Mouse (Mus musculus) heart, postnatal 25 days (tissue): ENCODE data around the gene Slc25a28. TPM values are rescaled to one million over a fixed set of nuclear protein-coding genes. Genes with fewer than 3 reads are reported as not detected.
A peak's percentile ranks its signal among the peaks of the same experiment; 100 is the strongest.

Experiments used
- DNase-seq: peaks from one replicate; pipeline ENCODE4 v3.0.0; 2022; ENCODE audit warnings: low spot score
- intact Hi-C: fragments of 180-260 bp; cut with DNase I; formaldehyde crosslinking; loops from one replicate; pipeline ENCODE4 v1.15.1; 2025
- total RNA-seq, 2 experiments: library from RNA; stranded (reverse); gene quantifications; 2 replicates each; pipeline ENCODE4 v1.2.3; 2021

Slc25a28 gene
- total RNA-seq, 2 experiments from 2014 or later, result 19.3 to 21.6 TPM

GRCm38 (mm10) chr19:43647261-43647660 lies 27.4 kb downstream of the Slc25a28 start:
- intact Hi-C loops, result no loop called here
- DNase-seq, result no peak

DNA sequence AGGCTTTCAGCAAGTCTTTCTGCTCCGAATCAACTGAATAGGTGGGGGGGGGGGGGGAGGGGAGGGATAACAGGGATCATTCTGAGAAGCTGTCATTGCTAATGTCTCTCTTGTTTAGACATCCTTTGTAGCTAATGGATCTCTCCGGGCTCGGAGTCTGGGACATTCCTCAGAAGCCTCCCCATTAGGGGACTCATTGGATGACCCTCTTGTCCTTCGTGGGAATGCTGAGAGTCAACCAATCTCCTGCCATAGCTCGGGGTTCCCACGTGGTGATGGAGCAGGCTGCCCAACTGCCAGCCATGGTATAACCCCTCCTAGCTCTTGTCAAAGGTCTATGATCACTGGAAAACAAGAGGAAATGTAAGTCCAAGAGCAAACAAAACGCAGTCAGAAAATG lies 27.8 kb downstream of the Slc25a28 start:
- intact Hi-C loops, result no loop called here
- DNase-seq, result no peak

DNA sequence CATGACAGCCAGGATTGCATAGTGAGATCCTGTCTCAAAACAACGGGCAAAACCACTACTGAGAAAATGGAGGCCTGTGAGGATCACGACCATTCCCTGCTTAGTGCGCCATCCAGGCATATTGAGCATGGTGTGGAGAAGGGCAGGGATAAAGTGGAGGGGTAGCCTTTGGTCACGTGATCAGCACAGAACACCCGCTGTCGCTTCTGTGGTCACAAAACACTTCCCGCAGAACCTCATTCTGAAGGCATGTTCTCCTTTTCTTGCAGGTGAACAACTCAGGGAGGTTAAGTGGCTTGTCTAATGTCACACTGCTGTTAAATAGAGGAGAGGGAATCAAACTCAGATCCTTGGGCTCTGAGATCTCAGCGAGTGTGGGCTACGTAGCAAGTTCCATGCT lies 29.2 kb downstream of the Slc25a28 start:
- intact Hi-C loops, result no loop called here
- no peak for DNase-seq

- intact Hi-C loops, result no loop called here
- no peak for DNase-seq
These were observed 31.8 kb downstream of the Slc25a28 start for GRCm38 (mm10) chr19:43642843-43643242.

- DNase-seq, result no peak
- intact Hi-C loops, result no loop called here
These were observed 32.8 kb downstream of the Slc25a28 start for GRCm38 (mm10) chr19:43641833-43642232.

DNA sequence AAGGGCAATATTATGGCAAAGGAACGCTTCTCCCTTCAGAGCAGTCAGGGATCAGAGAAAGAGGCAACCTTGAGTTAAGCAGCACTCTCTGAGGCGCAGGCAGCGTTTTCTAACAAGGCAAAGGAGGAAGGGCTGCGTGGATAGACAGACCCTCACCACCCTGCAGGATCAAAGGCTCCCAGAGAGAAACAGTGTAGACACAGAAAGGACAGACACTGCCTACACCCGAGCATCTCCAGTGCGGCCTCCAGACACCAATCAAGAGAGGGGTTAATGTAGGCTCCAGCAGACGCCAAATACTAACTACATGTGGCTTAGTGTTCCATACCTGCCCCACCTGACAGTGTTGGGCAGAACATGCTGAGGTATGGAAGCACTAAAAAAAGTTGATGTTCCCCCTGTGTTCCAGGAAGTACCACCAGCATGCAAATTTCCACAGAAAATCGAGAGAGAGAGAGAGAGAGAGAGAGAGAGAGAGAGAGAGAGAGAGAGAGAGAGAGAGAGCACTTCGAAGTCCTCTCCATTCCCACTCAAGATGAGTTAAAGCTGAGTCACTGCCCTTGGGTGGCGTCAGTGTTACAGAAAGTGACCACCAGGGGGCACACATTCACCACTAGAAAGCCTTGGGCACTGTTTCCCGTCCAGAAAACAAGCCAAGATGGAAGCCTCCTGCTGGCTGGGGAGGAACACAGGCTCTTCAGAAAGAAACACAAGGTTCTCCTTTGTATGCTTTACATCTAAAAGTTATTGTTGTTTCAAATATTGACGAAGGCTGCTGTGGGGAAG lies 44.0 kb downstream of the Slc25a28 start:
- DNase-seq, result peak; percentile 43
- intact Hi-C loops, result loop anchor here (2.0 kb wide), 2 partner anchors 26 to 120 kb away; no protein-coding TSS in a partner anchor

GRCm38 (mm10) chr19:43629088-43629487 lies 45.6 kb downstream of the Slc25a28 start:
- DNase-seq, result no peak
- intact Hi-C loops, result loop anchor here (5.0 to 10.0 kb wide), 2 partner anchors 38 to 134 kb away; no protein-coding TSS in a partner anchor

DNA sequence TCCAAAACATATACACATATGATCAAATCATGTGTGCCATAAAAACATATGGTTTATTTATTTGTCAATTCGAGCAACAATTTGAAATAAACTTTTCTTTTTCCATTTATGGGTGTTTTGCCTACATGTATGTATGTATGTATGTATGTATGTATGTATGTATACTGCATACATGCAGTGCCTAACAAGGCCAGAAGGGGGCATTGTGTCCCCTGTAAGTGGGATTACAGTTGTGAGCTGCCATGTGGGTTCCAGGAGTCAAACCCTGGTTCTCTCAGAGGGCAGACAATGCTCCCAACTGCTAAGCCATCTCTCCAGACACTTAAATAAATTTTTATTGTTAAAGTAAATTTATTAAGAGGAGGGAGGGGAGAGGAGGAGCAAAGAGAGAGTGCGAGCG lies 47.3 kb downstream of the Slc25a28 start:
- DNase-seq, result no peak

GRCm38 (mm10) chr19:43626160-43626559 lies 48.5 kb downstream of the Slc25a28 start:
- intact Hi-C loops, result loop anchor here (5.0 to 10.0 kb wide), 2 partner anchors 41 to 131 kb away; no protein-coding TSS in a partner anchor
- no peak for DNase-seq

More for the DNA sequence above, 47.3 kb downstream of the Slc25a28 start:
- intact Hi-C loops, result loop anchor here (5.0 to 10.0 kb wide), 2 partner anchors 40 to 133 kb away; no protein-coding TSS in a partner anchor

DNA sequence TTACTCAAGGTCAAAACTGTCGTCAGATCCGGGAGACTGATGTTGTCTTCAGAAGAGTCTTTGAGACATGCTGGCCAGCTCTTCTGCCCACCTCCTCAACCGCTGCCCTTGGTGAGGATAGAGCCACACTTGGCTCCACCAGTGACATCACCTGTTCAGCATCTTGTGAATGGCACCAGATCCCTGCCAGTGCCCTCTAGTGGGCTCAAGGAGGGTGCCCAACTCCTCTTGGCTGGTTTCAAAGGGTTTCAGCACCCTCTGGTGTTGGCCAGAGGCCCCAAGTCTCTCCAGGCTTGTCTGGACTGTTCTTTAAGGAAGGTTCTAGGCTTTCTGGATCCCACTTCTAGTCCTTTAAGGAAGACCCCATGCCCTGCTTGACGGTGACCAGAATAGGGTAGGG lies 50.8 kb downstream of the Slc25a28 start:
- DNase-seq, result no peak
- intact Hi-C loops, result loop anchor here (5.0 to 10.0 kb wide), 2 partner anchors 92 to 129 kb away; no protein-coding TSS in a partner anchor

- intact Hi-C loops, result loop anchor here (5.0 to 10.0 kb wide), 2 partner anchors 88 to 125 kb away; no protein-coding TSS in a partner anchor
- no peak for DNase-seq
These were observed 54.7 kb downstream of the Slc25a28 start for GRCm38 (mm10) chr19:43619916-43620479.

- intact Hi-C loops, result no loop called here
These were observed 56.1 kb downstream of the Slc25a28 start for GRCm38 (mm10) chr19:43618505-43619030.

DNA sequence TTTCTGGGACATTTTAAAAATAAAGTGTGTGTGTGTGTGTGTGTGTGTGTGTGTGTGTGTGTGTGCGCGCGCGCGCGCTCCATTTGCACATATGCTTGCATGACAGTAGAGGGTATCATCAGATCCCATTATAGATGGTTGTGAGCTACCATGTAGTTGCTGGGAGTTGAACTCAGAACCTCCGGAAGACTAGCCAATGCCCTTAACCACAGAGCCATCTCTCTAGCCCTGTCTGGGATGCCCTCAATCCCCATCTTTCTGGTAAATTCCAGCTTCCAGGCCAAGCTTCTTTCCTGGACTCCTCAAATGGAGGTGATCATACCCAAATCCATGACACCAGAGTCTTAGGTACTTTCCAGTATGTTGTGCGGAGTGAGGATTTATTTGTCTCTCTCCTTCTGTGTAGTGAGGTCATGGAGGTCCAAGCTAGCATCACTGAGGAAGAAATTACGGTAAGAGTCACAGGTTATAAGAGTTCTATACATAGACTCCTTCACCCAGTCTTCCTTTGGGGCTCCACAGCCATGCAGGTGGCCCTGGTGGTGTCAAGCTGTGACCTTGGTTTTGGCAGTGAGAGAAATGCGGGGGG lies 56.8 kb downstream of the Slc25a28 start:
- intact Hi-C loops, result no loop called here

More at GRCm38 (mm10) chr19:43618505-43619030, 56.1 kb downstream of the Slc25a28 start:
- no peak for DNase-seq

GRCm38 (mm10) chr19:43616889-43617288 lies 57.8 kb downstream of the Slc25a28 start:
- no peak for DNase-seq

More for the DNA sequence above, 56.8 kb downstream of the Slc25a28 start:
- DNase-seq, result no peak

DNA sequence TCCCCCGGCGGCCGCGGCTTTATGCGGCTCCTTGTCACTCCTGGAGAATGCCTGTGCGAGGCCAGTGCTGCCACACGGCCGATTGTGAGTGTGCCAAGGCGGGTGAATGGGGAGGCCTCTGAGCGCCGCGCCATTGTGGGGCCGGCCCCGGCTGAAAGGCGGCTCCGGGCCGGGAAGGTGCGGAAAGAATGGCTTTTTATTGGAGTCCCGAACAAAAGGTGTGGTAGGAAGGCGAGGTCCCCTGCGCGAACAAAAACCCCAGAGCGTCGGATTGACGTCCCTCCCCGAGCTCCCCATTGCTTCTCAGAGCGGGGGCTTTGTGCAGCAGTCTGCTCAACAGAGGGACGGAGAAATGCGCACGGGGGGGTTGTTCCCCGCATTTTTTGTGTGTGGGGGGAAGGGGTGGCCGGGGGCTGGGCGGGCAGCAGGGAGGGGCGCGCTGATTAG lies 58.2 kb downstream of the Slc25a28 start:
- intact Hi-C loops, result no loop called here
- DNase-seq, result no peak

More at GRCm38 (mm10) chr19:43616889-43617288, 57.8 kb downstream of the Slc25a28 start:
- intact Hi-C loops, result no loop called here

GRCm38 (mm10) chr19:43615571-43616414 lies 58.9 kb downstream of the Slc25a28 start:
- intact Hi-C loops, result no loop called here

GRCm38 (mm10) chr19:43615074-43615445 lies 59.6 kb downstream of the Slc25a28 start:
- intact Hi-C loops, result no loop called here
- no peak for DNase-seq

More at GRCm38 (mm10) chr19:43615571-43616414, 58.9 kb downstream of the Slc25a28 start:
- no peak for DNase-seq

GRCm38 (mm10) chr19:43614341-43615073 lies 60.2 kb downstream of the Slc25a28 start:
- intact Hi-C loops, result loop anchor here (5.0 kb wide), 1 partner anchor 42 kb away; no protein-coding TSS in a partner anchor
- no peak for DNase-seq
